Comparison of ENCODE assay signal across 8 mouse cellular contexts in genomic region chr19:55098409-55099183, GRCm38 (mm10). TPM values are rescaled to one million over a fixed set of nuclear protein-coding genes. Genes with fewer than 3 reads are reported as not detected.
DNase-seq lines count a peak whose midpoint lies in the region; ATAC-seq lines count a peak whose summit lies in the region.

No protein-coding gene starts in this region.

- no peaks in the 10 kb centered on the region; the same call in 1 of the 2 replicates for H3K36me3 ChIP-seq in embryonic facial prominence, embryonic 14.5 days (ENCODE audit: control insufficient read depth, insufficient read depth, low read length)
- H3K36me3 ChIP-seq in heart, embryonic 12.5 days, result peaks cover 13% of the 10 kb centered on the region
- peaks cover 13% of the 10 kb centered on the region; the same call in 1 of the 2 replicates for H3K36me3 ChIP-seq in kidney, embryonic 14.5 days (ENCODE audit: control insufficient read depth, insufficient read depth, low read length)
- H3K36me3 ChIP-seq in liver, embryonic 16.5 days (ENCODE audit: control insufficient read depth, insufficient read depth), result no peaks in the 10 kb centered on the region; the same call in 1 of the 2 replicates

- no peaks in the 10 kb centered on the region for H3K27me3 ChIP-seq in embryonic facial prominence, embryonic 14.5 days (replicated peaks; ENCODE audit: control insufficient read depth, insufficient read depth, low read length)
- no peaks in the 10 kb centered on the region for H3K27me3 ChIP-seq in heart, embryonic 12.5 days (replicated peaks)
- H3K27me3 ChIP-seq in kidney, embryonic 14.5 days (ENCODE audit: control insufficient read depth, insufficient read depth, low read length), result no peaks in the 10 kb centered on the region
- no peaks in the 10 kb centered on the region for H3K27me3 ChIP-seq in liver, embryonic 16.5 days (ENCODE audit: control insufficient read depth, insufficient read depth, low read depth, low read length)

- H3K4me3 ChIP-seq in embryonic facial prominence, embryonic 14.5 days (ENCODE audit: low read depth, low read length), result peak overlapping the region; percentile 93
- H3K4me3 ChIP-seq in heart, embryonic 12.5 days, result peak overlapping the region; percentile 81
- H3K4me3 ChIP-seq in kidney, embryonic 14.5 days (ENCODE audit: low read length), result peak overlapping the region; percentile 96
- H3K4me3 ChIP-seq in liver, embryonic 16.5 days (ENCODE audit: low read depth, low read length), result peak overlapping the region; percentile 69

- H3K9ac ChIP-seq in embryonic facial prominence, embryonic 14.5 days (ENCODE audit: low read depth, low read length), result peak overlapping the region; percentile 92
- peak overlapping the region; percentile 86 for H3K9ac ChIP-seq in heart, embryonic 12.5 days
- peak overlapping the region; percentile 90 for H3K9ac ChIP-seq in kidney, embryonic 14.5 days (ENCODE audit: low read depth, low read length)
- H3K9ac ChIP-seq in liver, embryonic 16.5 days (ENCODE audit: low read depth, low read length), result peak overlapping the region; percentile 69

- no peaks in the 10 kb centered on the region for H3K9me3 ChIP-seq in embryonic facial prominence, embryonic 14.5 days (ENCODE audit: control insufficient read depth, low read length)
- no peaks in the 10 kb centered on the region for H3K9me3 ChIP-seq in heart, embryonic 12.5 days (replicated peaks)
- no peaks in the 10 kb centered on the region for H3K9me3 ChIP-seq in kidney, embryonic 14.5 days (ENCODE audit: control insufficient read depth, low read length)
- H3K9me3 ChIP-seq in liver, embryonic 16.5 days (replicated peaks; ENCODE audit: control insufficient read depth, low read length), result no peaks in the 10 kb centered on the region

- H3K4me1 ChIP-seq in embryonic facial prominence, embryonic 14.5 days (ENCODE audit: control insufficient read depth, insufficient read depth, low read length), result peaks cover 11% of the 10 kb centered on the region
- H3K4me1 ChIP-seq in heart, embryonic 12.5 days (replicated peaks), result peaks cover 21% of the 10 kb centered on the region
- H3K4me1 ChIP-seq in kidney, embryonic 14.5 days (ENCODE audit: control insufficient read depth, insufficient read depth, low read length), result peaks cover 10% of the 10 kb centered on the region
- peaks cover 27% of the 10 kb centered on the region for H3K4me1 ChIP-seq in liver, embryonic 16.5 days (ENCODE audit: control insufficient read depth, low read depth, low read length)

- peak; percentile 64 for ATAC-seq in embryonic facial prominence, embryonic 14.5 days (ENCODE audit: low read depth)
- ATAC-seq in heart, embryonic 12.5 days (ENCODE audit: insufficient number of reproducible peaks, low FRiP score), result peak; percentile 12
- peak; percentile 75 for ATAC-seq in kidney, embryonic 14.5 days (ENCODE audit: low FRiP score, low TSS enrichment)
- peak; percentile 10; the same call in 1 of the 2 replicates for ATAC-seq in liver, embryonic 16.5 days (ENCODE audit: low read depth)

- WGBS in embryonic facial prominence, embryonic 14.5 days, result 1% methylated on average over 17 of the region's 30 CpGs
- WGBS in heart, embryonic 12.5 days, result 2% methylated on average over 30 of the region's 30 CpGs
- 1% methylated on average over 30 of the region's 30 CpGs for WGBS in kidney, embryonic 14.5 days
- WGBS in liver, embryonic 16.5 days (ENCODE audit: insufficient replicate concordance), result 3% methylated on average over 30 of the region's 30 CpGs

- peak overlapping the region; percentile 78 for H3K4me2 ChIP-seq in embryonic facial prominence, embryonic 14.5 days (ENCODE audit: low read depth, low read length)
- peak overlapping the region; percentile 94 for H3K4me2 ChIP-seq in heart, embryonic 12.5 days
- peak overlapping the region; percentile 92 for H3K4me2 ChIP-seq in kidney, embryonic 14.5 days (replicated peaks; ENCODE audit: low read depth, low read length)
- peak overlapping the region; percentile 84 for H3K4me2 ChIP-seq in liver, embryonic 16.5 days (ENCODE audit: low read depth, low read length)

- DNase-seq in CD4-positive helper T cell, adult 2 months (ENCODE audit: low read depth, low spot score), result peak; percentile 22
- DNase-seq in adrenal gland, adult 8-10 months, result peak; percentile 45
- DNase-seq in embryonic facial prominence, embryonic 14.5 days (ENCODE audit: low spot score), result peak; percentile 67
- DNase-seq in neural tube, embryonic 10.5 days (ENCODE audit: extremely low spot score, low spot score), result peak; percentile 42
- peak; percentile 84 for DNase-seq in testis, postnatal 10 days (ENCODE audit: low spot score)

- peak overlapping the region; percentile 84 for H3K27ac ChIP-seq in embryonic facial prominence, embryonic 14.5 days (replicated peaks; ENCODE audit: low read depth, low read length)
- peak overlapping the region; percentile 31 for H3K27ac ChIP-seq in heart, embryonic 12.5 days (ENCODE audit: poor library complexity, severe bottlenecking)
- peak overlapping the region; percentile 73 for H3K27ac ChIP-seq in kidney, embryonic 14.5 days (ENCODE audit: low read depth, low read length)
- H3K27ac ChIP-seq in liver, embryonic 16.5 days (ENCODE audit: low read length), result peak overlapping the region; percentile 57

RNA-seq across cellular contexts. Expression of gene Gpam, which starts 28.4 kb away (rescaled TPM):
- 100 to 1,000 TPM in 3 of 4 experiments, 10 to 100 TPM in 1; 77.4 to 450 (median 220) TPM for total RNA-seq in adrenal gland, adult 8-10 months (2022)
- 15.4 and 17.0 TPM in 2 replicates for polyA plus RNA-seq in embryonic facial prominence, embryonic 14.5 days (2014; fragmentation: Nextera tagmentation; extraction: Ambion mirVana)
- polyA plus RNA-seq in heart, embryonic 12.5 days (2016; fragmentation: Nextera tagmentation; extraction: Ambion mirVana), result 11.9 and 12.8 TPM in 2 replicates
- 11.8 and 22.2 TPM in 2 replicates for polyA plus RNA-seq in kidney, embryonic 14.5 days (2014; fragmentation: Nextera tagmentation; extraction: Ambion mirVana)
- polyA plus RNA-seq in liver, embryonic 16.5 days (2015; fragmentation: Nextera tagmentation; extraction: Ambion mirVana), result 43.3 and 45.2 TPM in 2 replicates

Comparison
In these comparisons a context has a peak if more than half of its experiments do, and no peak if none do; other contexts are left out.
1. Peak in every context shown above with its lines: DNase-seq, ATAC-seq, H3K4me3 ChIP-seq and H3K27ac ChIP-seq.
2. DNase-seq: peak in every context shown above with its lines; median percentile 84 in testis, postnatal 10 days; 67 in embryonic facial prominence, embryonic 14.5 days; 45 in adrenal gland, adult 8-10 months; 42 in neural tube, embryonic 10.5 days; 22 in CD4-positive helper T cell, adult 2 months.
3. ATAC-seq: peak in every context shown above with its lines; median percentile 75 in kidney, embryonic 14.5 days; 64 in embryonic facial prominence, embryonic 14.5 days; 12 in heart, embryonic 12.5 days; 10 in liver, embryonic 16.5 days.
4. H3K27ac ChIP-seq: peak in every context shown above with its lines; median percentile 84 in embryonic facial prominence, embryonic 14.5 days; 73 in kidney, embryonic 14.5 days; 57 in liver, embryonic 16.5 days; 31 in heart, embryonic 12.5 days.